Mouse (Mus musculus): ENCODE data around the gene Lpar1. TPM values are rescaled to one million over a fixed set of nuclear protein-coding genes. Genes with fewer than 3 reads are reported as not detected.

The Lpar1 gene
- 10 to 100 TPM; 11.1 to 14.3 TPM for total RNA-seq (2021)

DNA sequence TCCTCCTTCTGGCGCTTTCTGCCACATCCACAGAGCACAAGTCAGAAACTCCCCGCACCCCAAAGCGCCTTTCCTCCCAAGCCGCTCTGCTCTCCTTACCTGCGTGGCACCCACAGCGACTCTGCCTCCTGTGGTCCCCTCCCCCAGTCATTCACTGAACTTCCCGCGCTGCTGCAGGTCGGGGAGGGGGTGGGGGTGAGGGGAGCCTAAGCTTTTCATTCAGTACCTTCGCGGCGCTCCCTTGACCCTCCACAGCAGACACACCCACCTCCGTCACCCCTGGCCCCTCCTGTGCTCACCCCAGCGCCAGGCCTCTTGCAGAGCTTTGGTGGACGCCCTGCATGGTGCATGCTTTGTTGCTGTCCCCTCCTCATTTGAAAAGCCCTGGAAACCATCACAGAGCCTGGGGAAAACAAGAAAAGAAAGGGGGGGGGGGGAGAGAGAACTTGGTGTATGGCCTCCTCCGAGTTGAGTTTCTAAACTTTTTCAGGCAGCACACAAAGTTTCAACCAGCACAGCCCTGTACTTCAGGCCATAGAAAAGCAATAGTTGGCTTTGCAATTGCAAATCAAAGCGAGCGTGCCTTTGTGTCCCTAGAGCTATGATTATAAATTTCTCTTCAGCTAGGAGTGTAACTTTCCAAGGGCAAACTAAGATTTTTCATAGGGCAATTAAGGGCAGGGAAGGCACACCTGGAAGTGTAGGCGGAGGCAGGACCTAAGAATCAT is at the start of gene Lpar1:
Gene Lpar1 (minus strand): TSS at position 268 of the 728 bp plus-strand sequence.
- no peak for DNase-seq (ENCODE audit: low spot score)
- intact Hi-C loops (cut with DNase I) = loop anchor here (2.0 to 5.0 kb wide), 2 partner anchors 136 to 195 kb away; no protein-coding TSS in a partner anchor

DNA sequence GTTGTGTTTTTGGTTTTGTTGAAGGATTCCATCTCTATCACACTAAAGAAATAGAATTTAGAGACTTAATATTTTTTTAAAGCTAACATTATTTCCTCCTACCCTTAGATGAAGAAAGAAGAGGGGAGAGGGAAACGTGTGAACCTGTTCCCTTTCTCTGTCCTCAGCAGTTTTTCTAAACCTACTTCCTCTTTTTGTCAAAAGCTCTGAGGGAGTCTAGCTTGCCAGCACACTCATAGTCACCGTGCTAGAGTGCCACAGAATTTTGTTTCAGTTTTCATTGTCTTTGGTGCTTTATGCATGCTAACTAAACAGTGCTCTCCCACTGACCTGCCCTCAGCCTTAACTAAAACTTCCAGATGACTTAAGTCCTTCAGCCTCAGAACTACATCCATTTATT is 32.2 kb upstream of the Lpar1 start:
- DNase-seq (ENCODE audit: low spot score) = no peak
- intact Hi-C loops (cut with DNase I) = no loop called here

GRCm38 (mm10) chr4:58581191-58581590 is 27.5 kb upstream of the Lpar1 start:
- intact Hi-C loops (cut with DNase I) = no loop called here
- DNase-seq (ENCODE audit: low spot score) = no peak

GRCm38 (mm10) chr4:58580516-58580915 is 26.8 kb upstream of the Lpar1 start:
- no peak for DNase-seq (ENCODE audit: low spot score)
- intact Hi-C loops (cut with DNase I) = no loop called here

GRCm38 (mm10) chr4:58580098-58580497 is 26.4 kb upstream of the Lpar1 start:
- intact Hi-C loops (cut with DNase I) = no loop called here
- DNase-seq (ENCODE audit: low spot score) = no peak

GRCm38 (mm10) chr4:58578488-58578887 is 24.8 kb upstream of the Lpar1 start:
- DNase-seq (ENCODE audit: low spot score) = peak; percentile 46
- intact Hi-C loops (cut with DNase I) = no loop called here

DNA sequence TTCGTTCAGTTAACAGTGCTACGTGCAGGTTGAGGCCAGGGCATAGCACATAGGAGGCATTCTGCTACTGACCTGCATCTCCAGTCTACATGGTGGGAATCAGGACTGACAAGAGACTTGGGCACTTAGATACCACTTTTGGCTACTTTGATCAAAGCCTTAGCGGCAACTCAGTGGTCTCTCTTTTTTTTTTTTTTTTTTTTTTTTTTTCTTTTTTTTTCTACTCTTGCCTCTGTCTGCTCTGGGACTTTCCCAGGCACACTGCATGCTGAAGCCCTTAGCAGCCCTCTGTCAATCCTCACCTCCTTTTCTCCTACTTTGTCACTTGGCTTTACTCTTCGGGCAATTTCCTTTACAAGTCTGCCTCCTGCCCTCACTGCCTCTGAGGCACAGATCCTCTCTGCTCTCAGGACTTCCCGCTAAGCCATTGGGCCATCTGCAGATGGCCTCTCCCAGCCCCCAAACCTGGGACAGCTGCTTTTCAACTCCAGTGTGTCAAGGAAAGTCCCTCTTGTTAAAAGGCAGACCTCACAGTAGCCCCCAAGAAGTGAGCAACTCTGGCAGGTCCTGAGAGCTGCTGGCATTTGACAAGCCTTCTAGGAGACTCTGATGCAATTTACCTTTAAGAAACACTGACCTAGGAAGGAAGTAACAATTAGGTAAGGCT is 23.8 kb upstream of the Lpar1 start:
- intact Hi-C loops (cut with DNase I) = no loop called here
- DNase-seq (ENCODE audit: low spot score) = no peak

GRCm38 (mm10) chr4:58575831-58576230 is 22.1 kb upstream of the Lpar1 start:
- DNase-seq (ENCODE audit: low spot score) = peak; percentile 56
- intact Hi-C loops (cut with DNase I) = no loop called here

GRCm38 (mm10) chr4:58574024-58574423 is 20.3 kb upstream of the Lpar1 start:
- DNase-seq (ENCODE audit: low spot score) = no peak
- intact Hi-C loops (cut with DNase I) = no loop called here

DNA sequence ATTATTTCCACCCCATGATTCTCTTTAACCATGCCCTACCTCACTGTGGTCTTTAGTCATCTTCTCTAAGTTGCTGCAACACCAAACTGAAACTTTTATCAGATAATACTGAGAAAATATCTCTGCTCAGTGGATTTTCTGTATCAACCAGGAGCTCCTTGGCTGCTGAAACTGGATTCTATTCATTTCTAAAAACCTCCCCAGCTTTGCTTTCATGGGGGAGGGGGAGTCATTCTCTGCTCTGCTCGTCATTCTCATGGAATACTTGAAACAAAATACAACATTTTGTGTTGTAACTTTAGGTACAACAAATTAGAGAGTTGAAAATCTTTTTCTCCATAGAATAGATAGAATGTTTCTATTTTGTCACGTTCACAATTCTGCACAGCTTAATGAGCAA is 18.7 kb upstream of the Lpar1 start:
- DNase-seq (ENCODE audit: low spot score) = no peak
- intact Hi-C loops (cut with DNase I) = no loop called here

GRCm38 (mm10) chr4:58571661-58572060 is 18.0 kb upstream of the Lpar1 start:
- no peak for DNase-seq (ENCODE audit: low spot score)
- intact Hi-C loops (cut with DNase I) = no loop called here

- DNase-seq (ENCODE audit: low spot score) = no peak
- intact Hi-C loops (cut with DNase I) = no loop called here
Observed at GRCm38 (mm10) chr4:58571232-58571631, 17.5 kb upstream of the Lpar1 start.

DNA sequence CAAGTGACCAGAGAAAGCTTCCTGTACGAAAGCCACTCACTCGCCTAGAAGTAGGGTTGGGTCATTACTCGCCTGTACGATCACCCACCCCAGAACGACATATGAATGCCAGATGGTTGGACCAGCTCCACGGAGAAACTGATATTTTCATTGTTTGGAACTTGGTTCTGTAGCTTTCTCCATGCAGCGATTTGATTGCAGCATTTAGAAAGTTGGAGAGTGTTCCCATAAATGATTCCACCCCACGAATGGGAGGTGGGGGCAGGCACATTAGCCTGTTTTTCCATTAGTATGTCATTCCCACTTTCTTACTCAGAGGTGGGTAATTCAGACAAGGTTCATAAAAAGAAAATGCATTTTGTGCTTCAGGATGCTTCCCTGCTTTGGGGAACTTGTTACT is 14.8 kb upstream of the Lpar1 start:
- intact Hi-C loops (cut with DNase I) = no loop called here
- peak; percentile 43 for DNase-seq (ENCODE audit: low spot score)

DNA sequence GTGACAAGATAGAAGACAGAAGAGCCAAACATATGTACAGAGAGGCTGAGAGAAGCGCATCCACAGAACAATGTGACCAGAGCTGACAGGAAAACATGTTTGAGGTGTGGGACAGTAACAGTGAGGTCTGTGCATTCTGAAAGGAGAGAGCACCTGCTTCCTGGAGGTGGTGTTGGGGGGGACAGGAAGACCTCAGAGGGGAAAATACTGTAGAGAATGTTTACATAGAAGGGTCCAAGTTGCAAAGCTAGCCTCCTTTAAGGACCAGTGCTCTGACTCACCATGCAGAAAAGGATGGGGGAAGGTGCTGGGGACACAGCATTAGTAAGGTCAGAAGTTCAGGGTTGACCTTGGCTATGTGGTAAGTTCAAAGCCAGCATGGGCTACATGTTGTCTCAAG is 9.1 kb upstream of the Lpar1 start:
- intact Hi-C loops (cut with DNase I) = no loop called here
- DNase-seq (ENCODE audit: low spot score) = no peak

DNA sequence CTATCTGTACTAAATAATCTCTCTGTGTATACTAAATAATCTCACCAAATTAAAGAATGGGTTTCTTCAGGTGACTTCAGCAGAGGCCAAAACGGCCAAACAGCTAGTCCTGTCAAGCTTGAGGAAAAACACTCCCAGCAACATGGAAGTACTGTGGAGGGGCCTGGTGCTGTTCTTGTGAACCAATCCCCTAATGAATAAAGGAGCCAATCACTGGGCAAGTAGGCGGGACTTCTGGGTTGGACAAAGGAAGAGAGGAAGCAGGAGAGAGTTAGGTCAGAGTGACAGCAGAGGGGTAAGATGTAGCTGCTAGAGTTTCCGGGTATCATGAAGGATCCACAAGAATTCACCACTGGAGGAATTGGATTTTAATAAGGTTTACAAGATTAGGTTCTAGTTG is 3.3 kb upstream of the Lpar1 start:
- no peak for DNase-seq (ENCODE audit: low spot score)
- intact Hi-C loops (cut with DNase I) = no loop called here

DNA sequence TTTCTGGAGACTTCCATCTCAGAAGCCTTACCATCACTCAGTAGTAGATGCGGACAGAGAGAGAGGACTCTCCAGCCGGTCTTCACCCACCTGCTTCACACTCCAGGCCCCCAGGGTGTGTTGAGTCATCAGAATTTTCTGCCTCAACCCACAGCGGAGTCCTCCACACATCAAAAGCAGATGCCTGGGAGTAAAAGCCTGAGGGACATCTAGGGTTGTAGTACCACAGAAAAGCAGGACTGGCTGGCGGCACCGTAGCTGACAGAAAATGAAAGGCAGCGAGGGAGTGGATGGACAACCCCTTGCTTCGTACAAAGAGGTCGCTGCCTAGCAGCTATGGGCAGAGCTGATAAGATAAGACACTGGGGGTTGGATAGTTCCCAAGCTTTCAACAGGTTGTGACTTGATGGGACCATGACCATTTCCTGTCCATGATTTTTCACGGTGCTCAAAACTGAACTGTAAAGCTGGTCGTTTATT is 701 bp upstream of the Lpar1 start:
- intact Hi-C loops (cut with DNase I) = loop anchor here (5.0 kb wide), 1 partner anchor 137 kb away; no protein-coding TSS in a partner anchor
- DNase-seq (ENCODE audit: low spot score) = no peak

DNA sequence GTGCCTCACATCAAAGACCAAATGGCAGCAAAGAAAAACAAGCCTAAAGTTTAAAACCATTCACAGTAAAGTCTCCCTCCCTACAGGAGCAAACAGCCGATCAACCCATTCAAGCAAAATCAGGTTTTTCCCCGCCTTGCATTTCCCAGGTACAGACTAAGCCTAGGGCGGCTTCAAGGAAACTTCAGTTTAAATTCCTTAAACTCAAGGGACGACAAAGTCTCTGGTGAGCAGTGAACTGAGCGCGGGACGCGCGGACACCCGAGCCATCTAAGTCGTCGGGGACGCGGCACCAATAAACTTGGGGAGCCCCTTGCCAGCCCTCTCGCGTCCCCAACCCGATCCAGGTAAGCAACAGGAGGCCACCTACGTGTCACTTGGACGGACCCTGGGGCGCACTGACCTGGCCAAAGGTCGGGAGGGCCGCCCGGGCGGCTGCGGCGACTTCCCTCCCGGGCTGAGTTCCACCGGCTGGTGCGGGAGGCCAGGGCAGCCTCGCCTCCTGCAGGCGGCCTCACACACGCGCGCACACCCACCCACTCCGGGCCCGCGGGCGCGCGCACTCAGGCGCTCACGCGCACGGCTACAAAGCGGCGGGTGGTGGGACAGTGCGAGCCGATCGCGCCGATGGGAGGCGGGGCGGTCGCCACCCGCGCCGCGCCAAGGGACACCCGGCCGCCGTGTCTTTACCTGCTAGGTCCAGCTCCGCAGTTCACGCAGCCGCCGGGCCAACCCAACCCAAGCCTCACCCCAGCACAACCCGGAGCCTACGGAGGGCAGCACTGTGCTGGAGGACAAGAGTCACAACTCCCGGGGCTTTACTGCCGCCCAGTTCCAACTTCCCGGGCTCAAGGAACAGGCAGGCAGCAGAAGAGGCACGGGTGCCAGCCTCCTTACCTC is 717 bp downstream of the Lpar1 start:
- peak; percentile 67 for DNase-seq (ENCODE audit: low spot score)
- intact Hi-C loops (cut with DNase I) = loop anchor here (2.0 to 5.0 kb wide), 2 partner anchors 136 to 196 kb away; no protein-coding TSS in a partner anchor

- no peak for DNase-seq (ENCODE audit: low spot score)
- intact Hi-C loops (cut with DNase I) = loop anchor here (2.0 to 5.0 kb wide), 2 partner anchors 135 to 197 kb away; no protein-coding TSS in a partner anchor
Observed at GRCm38 (mm10) chr4:58552229-58552628, 1.5 kb downstream of the Lpar1 start.

- intact Hi-C loops (cut with DNase I) = loop anchor here (2.0 to 5.0 kb wide), 2 partner anchors 135 to 197 kb away; no protein-coding TSS in a partner anchor
Observed at GRCm38 (mm10) chr4:58551820-58552219, 1.9 kb downstream of the Lpar1 start.

DNA sequence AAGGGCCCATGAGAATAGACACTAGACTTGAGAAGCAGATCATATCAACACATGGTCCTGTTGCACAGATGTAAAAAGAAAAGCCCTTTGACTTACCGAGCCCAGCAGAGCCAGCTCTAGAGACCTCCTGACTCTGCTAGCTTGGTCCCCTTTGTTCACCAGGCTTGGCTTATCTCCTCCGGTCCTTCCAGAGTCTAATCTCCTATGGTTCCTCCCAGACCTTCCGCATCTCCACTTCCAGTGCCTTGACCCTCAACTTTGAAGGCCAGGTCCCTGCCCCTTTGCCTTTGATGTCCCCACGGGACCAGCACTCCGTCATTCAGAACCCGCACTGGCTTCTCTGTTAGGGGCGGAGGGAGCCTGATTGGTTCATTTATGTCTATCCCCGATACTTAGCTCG is 6.0 kb downstream of the Lpar1 start:
- intact Hi-C loops (cut with DNase I) = loop anchor here (10.0 kb wide), 1 partner anchor 283 kb away; no protein-coding TSS in a partner anchor

More at GRCm38 (mm10) chr4:58551820-58552219, 1.9 kb downstream of the Lpar1 start:
- DNase-seq (ENCODE audit: low spot score) = peak; percentile 42

More for the DNA sequence above, 6.0 kb downstream of the Lpar1 start:
- DNase-seq (ENCODE audit: low spot score) = no peak

Data from heart, postnatal 25 days (tissue).